Mouse (Mus musculus) liver, embryonic 15.5 days (tissue): Measurements from ENCODE around the gene Nupr1. TPM values are rescaled to one million over a fixed set of nuclear protein-coding genes. Genes with fewer than 3 reads are reported as not detected.

ENCODE experiments used
- ATAC-seq: fragments of 200-750 bp; cut with Nextera tagmentation; 2 replicates; pipeline ENCODE4 v1.8.0; 2017; ENCODE audit warnings: moderate number of reproducible peaks, mild to moderate bottlenecking, moderate library complexity; ENCODE audit not compliant: insufficient read depth
- H3K27ac ChIP-seq: fragments of 300-500 bp; sonication (generic); replicated peaks from 2 replicates; pipeline ENCODE4 v1.5.1; 2015; ENCODE audit warnings: mild to moderate bottlenecking, inconsistent platforms
- H3K27me3 ChIP-seq: fragments of 300-500 bp; sonication (generic); 2 replicates; pipeline ENCODE4 v1.6.1; 2015; ENCODE audit warnings: mild to moderate bottlenecking, inconsistent platforms
- H3K36me3 ChIP-seq: fragments of 300-500 bp; sonication (generic); replicated peaks from 2 replicates; pipeline ENCODE4 v1.6.1; 2015; ENCODE audit warnings: moderate library complexity, mild to moderate bottlenecking, inconsistent platforms
- H3K4me1 ChIP-seq: fragments of 300-500 bp; sonication (generic); replicated peaks from 2 replicates; pipeline ENCODE4 v1.6.1; 2015; ENCODE audit warnings: inconsistent platforms
- H3K4me2 ChIP-seq: fragments of 300-500 bp; sonication (generic); 2 replicates; pipeline ENCODE4 v1.6.1; 2015; ENCODE audit warnings: moderate library complexity, mild to moderate bottlenecking, inconsistent platforms
- H3K4me3 ChIP-seq: fragments of 300-500 bp; sonication (generic); replicated peaks from 2 replicates; pipeline ENCODE4 v1.5.1; 2015; ENCODE audit warnings: mild to moderate bottlenecking, inconsistent platforms
- H3K9ac ChIP-seq: fragments of 300-500 bp; sonication (generic); 2 replicates; pipeline ENCODE4 v1.6.1; 2015; ENCODE audit warnings: moderate library complexity, mild to moderate bottlenecking, inconsistent platforms
- H3K9me3 ChIP-seq: fragments of 300-500 bp; sonication (generic); replicated peaks from 2 replicates; pipeline ENCODE4 v1.6.1; 2016; ENCODE audit warnings: inconsistent platforms
- WGBS: fragments of 180-500 bp; shearing (Covaris S2); methylation state at CpG from one replicate; pipeline ENCODE4 v1.1.7; 2015; ENCODE audit warnings: mixed read lengths; ENCODE audit not compliant: insufficient replicate concordance; 5-methylcytosine and 5-hydroxymethylcytosine counted together
- polyA plus RNA-seq: library from polyadenylated mRNA; unstranded; fragments of >200 nt; fragmentation: Nextera tagmentation; extraction: Ambion mirVana; gene quantifications from 2 replicates; pipeline ENCODE4 v1.2.1, GENCODE M21; 2015

Nupr1 gene
- 3.7 and 4.6 TPM in 2 replicates for polyA plus RNA-seq

GRCm38 (mm10) chr7:126630824-126631518 is at the start of gene Nupr1:
TSS of gene Nupr1 (minus strand) at chr7:126630861.
- H3K4me3 ChIP-seq: no peak within 1 kb of the TSS
- no peaks in the 10 kb centered on the region for H3K27me3 ChIP-seq
- H3K4me2 ChIP-seq: no peak within 1 kb of the TSS
- ATAC-seq: no peak
- H3K9ac ChIP-seq: no peak within 1 kb of the TSS
- peaks cover 2% of the 10 kb centered on the region for H3K4me1 ChIP-seq
- no peaks in the 10 kb centered on the region for H3K36me3 ChIP-seq
- H3K27ac ChIP-seq: no peak within 1 kb of the TSS
- H3K9me3 ChIP-seq: no peaks in the 10 kb centered on the region
- WGBS: 63% methylated on average over 4 of the region's 4 CpGs

- Histone ChIP-seq H3K4me3 (no peak overlapping the region), H3K9me3 (no peaks in the 10 kb centered on the region), H3K4me1 (peaks cover 35% of the 10 kb centered on the region), H3K27me3 (no peaks in the 10 kb centered on the region), H3K9ac (no peak overlapping the region), H3K36me3 (peaks cover 13% of the 10 kb centered on the region), H3K27ac (0 out of 2 replicates have a peak overlapping the region, but pooled peaks have one; percentile 48), H3K4me2 (no peak overlapping the region)
- 78% methylated on average over 5 of the region's 5 CpGs for WGBS
- ATAC-seq: no peak
Measured at GRCm38 (mm10) chr7:126679683-126680082, 49.0 kb upstream of the Nupr1 start.

GRCm38 (mm10) chr7:126678545-126679341 is 48.1 kb upstream of the Nupr1 start:
- 70% methylated on average over 8 of the region's 8 CpGs for WGBS
- no peaks in the 10 kb centered on the region for H3K9me3 ChIP-seq
- no peak overlapping the region for H3K9ac ChIP-seq
- H3K4me2 ChIP-seq: no peak overlapping the region; the same call in 1 of the 2 replicates
- H3K27me3 ChIP-seq: no peaks in the 10 kb centered on the region
- peaks cover 15% of the 10 kb centered on the region for H3K36me3 ChIP-seq
- peaks cover 27% of the 10 kb centered on the region for H3K4me1 ChIP-seq
- H3K27ac ChIP-seq: peak overlapping the region; percentile 65
- H3K4me3 ChIP-seq: no peak overlapping the region
- ATAC-seq: peak; percentile 49; the same call in 1 of the 2 replicates

- H3K27ac ChIP-seq: peak overlapping the region; percentile 45; the same call in 1 of the 2 replicates
- H3K4me1 ChIP-seq: peaks cover 27% of the 10 kb centered on the region
- no peak overlapping the region for H3K9ac ChIP-seq
- WGBS: 65% methylated on average over 4 of the region's 4 CpGs
- no peak overlapping the region for H3K4me2 ChIP-seq
- peaks cover 33% of the 10 kb centered on the region for H3K36me3 ChIP-seq
- no peak overlapping the region for H3K4me3 ChIP-seq
- no peaks in the 10 kb centered on the region for H3K27me3 ChIP-seq
- no peaks in the 10 kb centered on the region for H3K9me3 ChIP-seq
- ATAC-seq: no peak
Measured at GRCm38 (mm10) chr7:126676631-126677220, 46.1 kb upstream of the Nupr1 start.

- ATAC-seq: peak; percentile 57
- peak within 1 kb of the TSS; percentile 44 for H3K4me2 ChIP-seq
- WGBS: 69% methylated on average over 1 of the region's 1 CpGs
- no peaks in the 10 kb centered on the region for H3K27me3 ChIP-seq
- H3K27ac ChIP-seq: peak within 1 kb of the TSS; percentile 77
- H3K9me3 ChIP-seq: no peaks in the 10 kb centered on the region
- H3K36me3 ChIP-seq: peaks cover 38% of the 10 kb centered on the region
- peaks cover 27% of the 10 kb centered on the region for H3K4me1 ChIP-seq
- no peak within 1 kb of the TSS for H3K9ac ChIP-seq
- peak within 1 kb of the TSS; percentile 28 for H3K4me3 ChIP-seq
Measured at GRCm38 (mm10) chr7:126676207-126676606, 45.5 kb upstream of the Nupr1 start, which contains the start of gene Sult1a1. TSS of gene Sult1a1 (minus strand) at chr7:126676432.

GRCm38 (mm10) chr7:126675104-126675503 is 44.4 kb upstream of the Nupr1 start:
- peak overlapping the region; percentile 44; the same call in 1 of the 2 replicates for H3K4me2 ChIP-seq
- H3K4me3 ChIP-seq: peak overlapping the region; percentile 28; the same call in 1 of the 2 replicates
- no peak for ATAC-seq
- H3K9me3 ChIP-seq: no peaks in the 10 kb centered on the region
- H3K4me1 ChIP-seq: peaks cover 27% of the 10 kb centered on the region
- WGBS: 78% methylated on average over 8 of the region's 8 CpGs
- H3K9ac ChIP-seq: no peak overlapping the region
- H3K36me3 ChIP-seq: peaks cover 47% of the 10 kb centered on the region
- no peak overlapping the region for H3K27ac ChIP-seq
- H3K27me3 ChIP-seq: no peaks in the 10 kb centered on the region

GRCm38 (mm10) chr7:126672111-126672510 is 41.5 kb upstream of the Nupr1 start:
- H3K36me3 ChIP-seq: peaks cover 50% of the 10 kb centered on the region
- no peak overlapping the region for H3K4me2 ChIP-seq
- no peak overlapping the region for H3K9ac ChIP-seq
- WGBS: 87% methylated on average over 9 of the region's 9 CpGs
- no peak overlapping the region for H3K27ac ChIP-seq
- no peaks in the 10 kb centered on the region for H3K27me3 ChIP-seq
- H3K4me3 ChIP-seq: no peak overlapping the region
- peaks cover 26% of the 10 kb centered on the region for H3K4me1 ChIP-seq
- ATAC-seq: no peak
- H3K9me3 ChIP-seq: no peaks in the 10 kb centered on the region

- no peaks in the 10 kb centered on the region for H3K27me3 ChIP-seq
- peaks cover 61% of the 10 kb centered on the region for H3K36me3 ChIP-seq
- no peak overlapping the region for H3K4me2 ChIP-seq
- no peak overlapping the region for H3K4me3 ChIP-seq
- H3K4me1 ChIP-seq: peaks cover 8% of the 10 kb centered on the region
- H3K9ac ChIP-seq: no peak overlapping the region
- no peaks in the 10 kb centered on the region for H3K9me3 ChIP-seq
- 79% methylated on average over 3 of the region's 3 CpGs for WGBS
- no peak overlapping the region for H3K27ac ChIP-seq
- ATAC-seq: no peak
Measured at GRCm38 (mm10) chr7:126670152-126670551, 39.5 kb upstream of the Nupr1 start.

GRCm38 (mm10) chr7:126668452-126668851 is 37.8 kb upstream of the Nupr1 start:
- Histone ChIP-seq H3K36me3 (peaks cover 73% of the 10 kb centered on the region), H3K9ac (no peak overlapping the region), H3K27me3 (no peaks in the 10 kb centered on the region), H3K4me2 (no peak overlapping the region), H3K9me3 (no peaks in the 10 kb centered on the region), H3K27ac (peak overlapping the region; percentile 19; the same call in 1 of the 2 replicates), H3K4me3 (no peak overlapping the region), H3K4me1 (peaks cover 16% of the 10 kb centered on the region)
- WGBS: 63% methylated on average over 5 of the region's 5 CpGs
- no peak for ATAC-seq

GRCm38 (mm10) chr7:126667495-126668090 is 36.9 kb upstream of the Nupr1 start:
- H3K4me2 ChIP-seq: no peak overlapping the region
- peak overlapping the region; percentile 19; the same call in 1 of the 2 replicates for H3K27ac ChIP-seq
- peaks cover 16% of the 10 kb centered on the region for H3K4me1 ChIP-seq
- no peak overlapping the region for H3K4me3 ChIP-seq
- H3K36me3 ChIP-seq: peaks cover 73% of the 10 kb centered on the region
- H3K27me3 ChIP-seq: no peaks in the 10 kb centered on the region
- H3K9ac ChIP-seq: no peak overlapping the region
- H3K9me3 ChIP-seq: no peaks in the 10 kb centered on the region
- ATAC-seq: no peak
- 67% methylated on average over 9 of the region's 9 CpGs for WGBS
